Mouse (Mus musculus) testis, adult 2 months (tissue): ENCODE data around the gene Gtf2ird1.
A peak's percentile ranks its signal among the peaks of the same experiment; 100 is the strongest.

Source experiments
- CTCF ChIP-seq: fragments of 200-500 bp; IDR thresholded peaks from 2 replicates; pipeline ENCODE4 v1.5.1; 2012; ENCODE audit warnings: low read depth, mild to moderate bottlenecking, inconsistent platforms, low read length, moderate library complexity; ENCODE audit not compliant: control insufficient read depth, insufficient read depth, insufficient replicate concordance
- POLR2A ChIP-seq: fragments of 200-500 bp; IDR thresholded peaks from 2 replicates; pipeline ENCODE4 v1.6.1; 2012; ENCODE audit warnings: low read depth, mild to moderate bottlenecking, inconsistent platforms, low read length, moderate library complexity; ENCODE audit not compliant: control insufficient read depth

DNA sequence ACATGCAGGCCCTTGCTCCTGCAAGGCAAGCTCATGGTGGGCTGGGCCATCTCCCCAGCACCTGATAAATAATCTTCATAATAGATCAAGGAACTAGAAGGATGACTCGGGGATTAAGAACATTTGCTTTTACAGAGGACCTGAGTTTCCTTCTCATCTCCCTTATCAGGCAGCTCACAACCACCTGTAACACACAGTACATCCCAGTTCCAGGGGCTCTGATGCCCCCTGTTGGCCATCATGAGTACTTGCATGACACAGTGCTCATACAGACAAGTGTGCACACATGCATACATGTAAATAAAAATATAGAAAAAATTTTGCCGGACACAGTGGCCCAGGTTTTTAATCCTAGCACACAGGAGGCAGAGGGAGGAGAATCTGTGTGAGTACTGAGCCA is 17.4 kb upstream of the Gtf2ird1 start:
- TF ChIP-seq POLR2A (no peak), CTCF (peak; percentile 27; the same call in 1 of the 2 replicates)
